Mouse (Mus musculus) kidney, embryonic 14.5 days (tissue): ENCODE measurements around the gene Sept7. TPM values are rescaled to one million over a fixed set of nuclear protein-coding genes. Genes with fewer than 3 reads are reported as not detected.

Experiments
- ATAC-seq: fragments of 200-750 bp; cut with Nextera tagmentation; 2 replicates; pipeline ENCODE4 v1.8.0; 2017; ENCODE audit warnings: moderate number of reproducible peaks, mild to moderate bottlenecking, moderate TSS enrichment, moderate library complexity; ENCODE audit not compliant: low FRiP score, low TSS enrichment
- H3K27ac ChIP-seq: fragments of 300-500 bp; sonication (generic); 2 replicates; pipeline ENCODE4 v1.5.1; 2014; ENCODE audit warnings: low read depth, mild to moderate bottlenecking, low read length, moderate library complexity, mixed read lengths
- H3K27me3 ChIP-seq: fragments of 300-500 bp; sonication (generic); 2 replicates; pipeline ENCODE4 v1.6.1; 2014; ENCODE audit warnings: mild to moderate bottlenecking, low read length; ENCODE audit not compliant: control insufficient read depth, insufficient read depth
- H3K36me3 ChIP-seq: fragments of 300-500 bp; sonication (generic); 2 replicates; pipeline ENCODE4 v1.6.1; 2014; ENCODE audit warnings: low read length, mixed read lengths; ENCODE audit not compliant: control insufficient read depth, insufficient read depth
- H3K4me1 ChIP-seq: fragments of 300-500 bp; sonication (generic); 2 replicates; pipeline ENCODE4 v1.6.1; 2014; ENCODE audit warnings: low read length, mixed read lengths; ENCODE audit not compliant: control insufficient read depth, insufficient read depth
- H3K4me2 ChIP-seq: fragments of 300-500 bp; sonication (generic); replicated peaks from 2 replicates; pipeline ENCODE4 v1.6.1; 2014; ENCODE audit warnings: low read depth, mild to moderate bottlenecking, low read length
- H3K4me3 ChIP-seq: fragments of 300-500 bp; sonication (generic); 2 replicates; pipeline ENCODE4 v1.5.1; 2014; ENCODE audit warnings: mild to moderate bottlenecking, low read length
- H3K9ac ChIP-seq: fragments of 300-500 bp; sonication (generic); 2 replicates; pipeline ENCODE4 v1.6.1; 2014; ENCODE audit warnings: low read depth, mild to moderate bottlenecking, low read length, moderate library complexity
- H3K9me3 ChIP-seq: fragments of 300-500 bp; sonication (generic); 2 replicates; pipeline ENCODE4 v1.6.1; 2016; ENCODE audit warnings: low read length; ENCODE audit not compliant: control insufficient read depth
- WGBS: fragments of 180-500 bp; shearing (Covaris S2); extraction: QIAGEN DNeasy Blood & Tissue Kit; methylation state at CpG from one replicate; pipeline ENCODE4 v1.1.7; 2014; 5-methylcytosine and 5-hydroxymethylcytosine counted together
- polyA plus RNA-seq: library from polyadenylated mRNA; unstranded; fragments of >200 nt; fragmentation: Nextera tagmentation; extraction: Ambion mirVana; gene quantifications from 2 replicates; pipeline ENCODE4 v1.2.1, GENCODE M21; 2014

The Sept7 gene
- polyA plus RNA-seq, 1 experiment from 2014 or later = 318 TPM

DNA sequence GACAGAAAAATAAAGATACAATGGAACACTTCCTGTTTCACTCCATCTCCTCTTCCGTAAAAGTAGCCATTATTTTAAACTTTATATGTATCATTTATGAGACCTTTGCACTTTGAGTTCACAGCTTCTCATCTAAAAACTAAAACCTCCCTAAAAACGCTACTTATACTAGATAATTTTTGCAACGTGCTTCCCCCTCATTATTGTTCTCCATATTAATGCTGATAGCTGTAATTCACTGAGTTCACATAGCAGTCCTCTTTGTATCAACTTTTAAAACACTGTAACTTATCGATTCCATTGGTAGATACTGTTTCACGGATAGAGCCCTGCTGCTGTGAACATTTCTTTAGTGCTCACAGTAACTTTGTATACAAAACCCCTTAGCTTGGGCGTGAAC, 1.1 kb upstream of the Sept7 start:
- Histone ChIP-seq H3K36me3 (no peaks in the 10 kb centered on the region), H3K4me2 (peak overlapping the region; percentile 59), H3K27me3 (no peaks in the 10 kb centered on the region), H3K9me3 (no peaks in the 10 kb centered on the region), H3K9ac (peak overlapping the region; percentile 69), H3K4me1 (peaks cover 7% of the 10 kb centered on the region), H3K4me3 (peak overlapping the region; percentile 100), H3K27ac (peak overlapping the region; percentile 99)
- no peak for ATAC-seq
- WGBS = 8% methylated on average over 6 of the region's 6 CpGs

DNA sequence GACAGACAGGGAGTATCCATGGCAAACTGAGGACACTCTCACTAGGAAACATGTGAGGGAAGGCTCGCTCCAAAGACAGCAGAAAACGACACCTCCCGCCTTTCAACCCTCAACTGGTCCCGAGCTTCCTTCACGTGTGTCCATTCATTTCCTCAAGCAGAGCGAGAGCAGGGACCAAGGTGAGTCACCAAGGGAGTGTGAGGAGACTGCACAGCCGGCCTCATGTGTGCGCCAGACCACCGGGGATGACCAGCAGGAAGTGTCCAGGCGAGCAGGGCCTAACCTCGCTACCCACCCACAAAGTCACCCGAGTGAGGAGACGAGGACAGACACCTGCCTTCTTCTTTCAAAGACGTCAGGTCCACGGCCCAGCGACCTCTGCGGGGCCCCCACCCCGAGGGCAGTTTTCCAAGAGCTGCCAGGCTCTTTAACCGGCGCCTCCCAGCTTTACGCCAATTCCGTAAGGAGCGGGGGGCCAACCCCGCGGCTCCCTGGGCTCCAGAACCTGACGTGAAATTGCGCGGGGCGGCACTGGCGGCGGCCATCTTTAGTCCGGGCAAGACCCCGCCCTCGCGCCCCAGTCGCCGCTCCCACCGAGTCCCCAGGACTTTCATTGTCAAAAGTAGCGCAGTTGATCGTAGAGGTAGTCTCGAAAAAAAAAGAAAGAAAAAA, 492 bp upstream of the Sept7 start:
- WGBS = under 1% methylated on average over 41 of the region's 41 CpGs
- Histone ChIP-seq H3K9ac (peak overlapping the region; percentile 69), H3K4me3 (peak overlapping the region; percentile 100), H3K36me3 (no peaks in the 10 kb centered on the region), H3K9me3 (no peaks in the 10 kb centered on the region), H3K4me2 (peak overlapping the region; percentile 59), H3K4me1 (peaks cover 7% of the 10 kb centered on the region), H3K27ac (peak overlapping the region; percentile 99), H3K27me3 (no peaks in the 10 kb centered on the region)
- ATAC-seq = peak; percentile 90

- Histone ChIP-seq H3K9ac (peak overlapping the region; percentile 99), H3K27ac (peak overlapping the region; percentile 99), H3K36me3 (no peaks in the 10 kb centered on the region), H3K4me3 (peak overlapping the region; percentile 100), H3K4me2 (peak overlapping the region; percentile 56), H3K9me3 (no peaks in the 10 kb centered on the region), H3K4me1 (peaks cover 7% of the 10 kb centered on the region), H3K27me3 (no peaks in the 10 kb centered on the region)
- WGBS = under 1% methylated on average over 43 of the region's 78 CpGs
- ATAC-seq = peak; percentile 51; the same call in 1 of the 2 replicates
Observed at GRCm38 (mm10) chr9:25252759-25253477, 679 bp downstream of the Sept7 start.

GRCm38 (mm10) chr9:25253478-25253824, 1.2 kb downstream of the Sept7 start:
- Histone ChIP-seq H3K9ac (peak overlapping the region; percentile 99), H3K36me3 (no peaks in the 10 kb centered on the region), H3K4me1 (peaks cover 7% of the 10 kb centered on the region), H3K27me3 (no peaks in the 10 kb centered on the region), H3K27ac (peak overlapping the region; percentile 99), H3K9me3 (no peaks in the 10 kb centered on the region), H3K4me3 (peak overlapping the region; percentile 100), H3K4me2 (peak overlapping the region; percentile 56)
- ATAC-seq = no peak
- WGBS = 6% methylated on average over 3 of the region's 3 CpGs

DNA sequence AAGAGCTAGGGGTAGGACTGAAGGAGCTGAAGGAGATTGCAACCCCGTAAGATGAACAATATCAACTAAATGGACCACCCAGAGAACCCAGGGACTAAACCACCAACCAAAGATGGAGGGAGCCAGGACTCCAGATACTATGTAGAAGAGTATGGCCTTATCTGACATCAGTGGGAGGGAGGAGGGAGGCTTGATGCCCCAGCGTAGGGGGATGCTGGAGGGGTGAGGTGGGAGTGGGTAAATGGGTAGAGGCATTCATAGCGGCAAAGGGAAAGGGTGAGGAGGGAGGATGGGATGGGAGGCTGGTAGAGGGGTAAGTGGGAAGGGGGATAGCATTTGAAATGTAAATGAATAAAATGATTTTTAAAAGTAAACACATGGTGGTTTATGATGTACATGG, 8.2 kb downstream of the Sept7 start:
- Histone ChIP-seq H3K4me3 (no peak overlapping the region), H3K4me1 (peaks cover 4% of the 10 kb centered on the region; the same call in 1 of the 2 replicates), H3K9ac (no peak overlapping the region), H3K27me3 (no peaks in the 10 kb centered on the region), H3K4me2 (no peak overlapping the region), H3K9me3 (no peaks in the 10 kb centered on the region), H3K36me3 (peaks cover 3% of the 10 kb centered on the region; the same call in 1 of the 2 replicates), H3K27ac (no peak overlapping the region)
- 91% methylated on average over 3 of the region's 3 CpGs for WGBS
- no peak for ATAC-seq

DNA sequence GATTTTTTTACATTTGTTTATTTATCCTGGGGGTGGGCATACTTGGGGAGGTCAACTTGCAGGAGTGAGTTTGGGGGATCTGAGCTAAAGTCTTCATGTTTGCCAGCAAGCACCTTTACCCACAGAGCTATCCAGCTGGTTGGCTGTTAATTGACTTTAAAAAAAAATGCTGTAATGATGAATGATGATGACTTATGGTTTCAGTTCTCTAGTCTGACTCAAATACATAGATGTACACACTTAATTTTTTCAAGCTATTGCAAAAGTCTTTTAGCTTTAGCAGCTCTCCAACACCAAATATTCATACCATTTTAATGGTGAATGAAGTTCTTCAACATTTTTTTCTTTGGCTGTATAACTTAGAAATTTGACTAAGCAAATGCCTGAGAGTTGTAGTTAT, 8.7 kb downstream of the Sept7 start:
- Histone ChIP-seq H3K4me2 (no peak overlapping the region), H3K4me3 (no peak overlapping the region), H3K27me3 (no peaks in the 10 kb centered on the region), H3K9ac (no peak overlapping the region), H3K36me3 (peaks cover 8% of the 10 kb centered on the region; the same call in 1 of the 2 replicates), H3K27ac (no peak overlapping the region), H3K4me1 (peaks cover 4% of the 10 kb centered on the region; the same call in 1 of the 2 replicates), H3K9me3 (no peaks in the 10 kb centered on the region)
- no peak for ATAC-seq

GRCm38 (mm10) chr9:25262087-25262486, 9.8 kb downstream of the Sept7 start:
- H3K27me3 ChIP-seq = no peaks in the 10 kb centered on the region
- H3K27ac ChIP-seq = no peak overlapping the region
- peaks cover 4% of the 10 kb centered on the region; the same call in 1 of the 2 replicates for H3K4me1 ChIP-seq
- H3K4me3 ChIP-seq = no peak overlapping the region
- ATAC-seq = no peak
- H3K9me3 ChIP-seq = no peaks in the 10 kb centered on the region
- no peak overlapping the region for H3K4me2 ChIP-seq
- no peak overlapping the region for H3K9ac ChIP-seq
- H3K36me3 ChIP-seq = peaks cover 12% of the 10 kb centered on the region
- WGBS = 72% methylated on average over 1 of the region's 1 CpGs

- no peak for ATAC-seq
- no peaks in the 10 kb centered on the region for H3K27me3 ChIP-seq
Observed at GRCm38 (mm10) chr9:25265795-25266194, 13.6 kb downstream of the Sept7 start.

DNA sequence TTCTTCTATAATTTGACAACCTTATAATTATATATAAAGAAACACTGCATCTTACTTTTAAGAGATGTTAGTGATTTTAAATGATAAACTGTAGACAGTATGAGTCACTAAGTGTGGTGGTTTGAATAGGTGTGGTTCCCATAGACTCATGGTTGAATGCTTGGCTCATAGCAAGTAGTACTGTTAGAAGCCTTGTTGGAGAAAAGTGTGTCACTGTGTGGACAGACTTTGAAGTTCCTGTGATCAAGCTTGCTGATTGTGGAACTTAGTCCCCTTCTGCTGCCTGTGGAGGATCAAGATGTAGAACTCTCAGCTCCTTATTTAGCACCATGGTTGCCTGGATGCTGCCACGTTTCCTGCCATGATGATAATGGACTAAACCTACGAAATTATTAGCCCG, 14.9 kb downstream of the Sept7 start:
- ATAC-seq = no peak
- no peaks in the 10 kb centered on the region for H3K27me3 ChIP-seq
- WGBS = 91% methylated on average over 3 of the region's 3 CpGs
- no peak overlapping the region for H3K4me3 ChIP-seq
- H3K27ac ChIP-seq = no peak overlapping the region
- no peak overlapping the region for H3K4me2 ChIP-seq
- H3K9ac ChIP-seq = no peak overlapping the region
- H3K4me1 ChIP-seq = peaks cover 4% of the 10 kb centered on the region; the same call in 1 of the 2 replicates
- no peaks in the 10 kb centered on the region for H3K9me3 ChIP-seq
- peaks cover 25% of the 10 kb centered on the region for H3K36me3 ChIP-seq

More at GRCm38 (mm10) chr9:25265795-25266194, 13.6 kb downstream of the Sept7 start:
- peaks cover 4% of the 10 kb centered on the region; the same call in 1 of the 2 replicates for H3K4me1 ChIP-seq
- peaks cover 25% of the 10 kb centered on the region for H3K36me3 ChIP-seq
- WGBS = 95% methylated on average over 4 of the region's 4 CpGs
- H3K27ac ChIP-seq = no peak overlapping the region
- no peak overlapping the region for H3K9ac ChIP-seq
- no peak overlapping the region for H3K4me3 ChIP-seq
- no peaks in the 10 kb centered on the region for H3K9me3 ChIP-seq
- no peak overlapping the region for H3K4me2 ChIP-seq
